Mouse (Mus musculus) forebrain, embryonic 11.5 days (tissue): ENCODE data around the gene Prkd3. TPM values are rescaled to one million over a fixed set of nuclear protein-coding genes. Genes with fewer than 3 reads are reported as not detected.

Experiments used
- ATAC-seq: fragments of 200-750 bp; cut with Nextera tagmentation; replicated peaks from 2 replicates; pipeline ENCODE4 v1.8.0; 2017; ENCODE audit warnings: moderate TSS enrichment; ENCODE audit not compliant: low FRiP score
- DNase-seq: peaks from one replicate; pipeline ENCODE4 v3.0.0-alpha.2; 2017; ENCODE audit warnings: low spot score
- H3K27ac ChIP-seq: fragments of 300-500 bp; sonication (generic); 2 replicates; pipeline ENCODE4 v1.5.1; 2014; ENCODE audit warnings: low read depth, low read length
- H3K27me3 ChIP-seq: fragments of 300-500 bp; sonication (generic); 2 replicates; pipeline ENCODE4 v1.6.1; 2014; ENCODE audit warnings: mild to moderate bottlenecking, low read length, mixed read lengths; ENCODE audit not compliant: control insufficient read depth, insufficient read depth
- H3K36me3 ChIP-seq: fragments of 300-500 bp; sonication (generic); 2 replicates; pipeline ENCODE4 v1.6.1; 2014; ENCODE audit warnings: mild to moderate bottlenecking, low read length, moderate library complexity, mixed read lengths; ENCODE audit not compliant: control insufficient read depth, insufficient read depth
- H3K4me1 ChIP-seq: fragments of 300-500 bp; sonication (generic); replicated peaks from 2 replicates; pipeline ENCODE4 v1.6.1; 2014; ENCODE audit warnings: low read length, mixed read lengths; ENCODE audit not compliant: control insufficient read depth, insufficient read depth
- H3K4me2 ChIP-seq: fragments of 300-500 bp; sonication (generic); 2 replicates; pipeline ENCODE4 v1.6.1; 2014; ENCODE audit warnings: low read depth, mild to moderate bottlenecking, low read length, moderate library complexity, mixed read lengths; ENCODE audit not compliant: severe bottlenecking
- H3K4me3 ChIP-seq: fragments of 300-500 bp; sonication (generic); 2 replicates; pipeline ENCODE4 v1.5.1; 2014; ENCODE audit warnings: low read depth, low read length
- H3K9ac ChIP-seq: fragments of 300-500 bp; sonication (generic); 2 replicates; pipeline ENCODE4 v1.6.1; 2014; ENCODE audit warnings: low read length
- H3K9me3 ChIP-seq: fragments of 300-500 bp; sonication (generic); 2 replicates; pipeline ENCODE4 v1.6.1; 2016; ENCODE audit warnings: low read length, mixed read lengths; ENCODE audit not compliant: control insufficient read depth
- WGBS: fragments of 180-500 bp; shearing (Covaris S2); extraction: QIAGEN DNeasy Blood & Tissue Kit; methylation state at CpG from one replicate; pipeline ENCODE4 v1.1.7; 2014; 5-methylcytosine and 5-hydroxymethylcytosine counted together
- polyA plus RNA-seq: library from polyadenylated mRNA; unstranded; fragments of >200 nt; fragmentation: Nextera tagmentation; extraction: Ambion mirVana; gene quantifications from 2 replicates; pipeline ENCODE4 v1.2.1, GENCODE M21; 2014

Prkd3 gene
- polyA plus RNA-seq, 1 experiment from 2014 or later: 60.5 TPM

DNA sequence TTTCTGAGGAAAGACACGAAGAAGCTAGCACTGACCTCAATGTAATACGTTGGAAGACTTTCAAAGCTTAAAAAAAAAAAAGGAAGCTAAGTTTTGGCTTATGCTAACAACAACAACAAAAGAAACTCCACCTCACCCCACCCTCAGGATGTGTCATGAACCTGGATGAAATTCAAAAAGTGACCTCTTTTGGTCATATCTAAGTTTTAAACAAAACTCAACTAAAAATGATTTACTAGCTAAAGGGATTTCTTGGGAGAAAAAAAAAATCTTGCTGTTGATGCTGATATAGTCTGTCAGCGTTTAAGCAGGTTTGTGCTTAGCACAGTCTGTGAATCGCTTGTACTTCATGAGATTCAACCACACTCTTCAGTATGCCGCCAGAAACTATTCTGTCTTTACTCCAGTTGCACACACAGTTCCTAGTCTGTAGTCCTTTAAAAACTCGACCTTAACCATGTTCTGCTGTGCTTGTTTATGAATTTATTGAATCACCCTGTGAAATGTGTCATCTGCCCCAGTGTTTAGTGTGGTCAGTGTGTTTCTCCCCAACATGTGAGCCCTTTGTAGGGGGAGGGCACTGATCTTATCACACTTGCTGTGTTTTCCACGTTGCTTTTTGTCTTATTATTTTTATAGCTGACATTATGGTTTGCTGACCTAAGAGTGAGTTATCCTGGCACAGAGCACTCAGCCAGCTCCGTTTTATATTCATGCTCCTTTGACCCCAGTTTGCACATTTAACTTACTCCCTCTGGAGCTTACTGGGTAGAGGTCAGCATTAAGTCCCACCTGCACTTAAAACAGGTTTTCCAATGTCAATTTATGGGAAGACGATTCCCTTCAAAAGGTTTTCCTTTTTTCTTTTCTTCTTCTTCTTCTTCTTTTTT, 25.4 kb downstream of the Prkd3 start:
- Histone ChIP-seq H3K36me3 (no peaks in the 10 kb centered on the region), H3K9me3 (no peaks in the 10 kb centered on the region), H3K4me2 (no peak overlapping the region), H3K27ac (no peak overlapping the region), H3K27me3 (no peaks in the 10 kb centered on the region), H3K4me1 (no peaks in the 10 kb centered on the region), H3K4me3 (no peak overlapping the region), H3K9ac (no peak overlapping the region)
- DNase-seq: no peak
- WGBS: 84% methylated on average over 9 of the region's 9 CpGs
- no peak for ATAC-seq

DNA sequence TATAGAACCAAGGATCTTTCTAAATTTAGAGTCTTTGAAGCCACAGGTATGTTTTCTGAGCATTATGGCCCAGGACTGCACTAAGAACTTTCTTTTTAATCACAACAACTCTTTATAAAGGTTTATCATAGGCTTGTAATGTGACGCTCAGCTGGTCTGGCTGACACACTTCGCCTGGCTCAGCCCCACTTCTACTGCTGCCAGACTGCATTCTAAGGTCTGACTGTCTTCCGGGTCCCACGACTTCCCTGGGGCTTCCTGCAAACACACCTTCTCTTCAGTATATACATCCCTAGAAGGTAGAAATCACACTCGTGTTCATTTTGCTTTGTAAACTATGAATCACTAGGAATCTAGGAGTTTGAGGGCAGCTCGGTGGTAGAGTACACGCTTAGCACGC, 26.2 kb downstream of the Prkd3 start:
- H3K27me3 ChIP-seq: no peaks in the 10 kb centered on the region
- DNase-seq (no peak), ATAC-seq (no peak)
- H3K9me3 ChIP-seq: no peaks in the 10 kb centered on the region
- no peaks in the 10 kb centered on the region for H3K36me3 ChIP-seq
- H3K27ac ChIP-seq: no peak overlapping the region
- 91% methylated on average over 8 of the region's 8 CpGs for WGBS
- H3K9ac ChIP-seq: no peak overlapping the region
- no peaks in the 10 kb centered on the region for H3K4me1 ChIP-seq
- no peak overlapping the region for H3K4me2 ChIP-seq
- H3K4me3 ChIP-seq: no peak overlapping the region

- Histone ChIP-seq H3K9me3 (no peaks in the 10 kb centered on the region), H3K27ac (no peak overlapping the region), H3K27me3 (no peaks in the 10 kb centered on the region), H3K9ac (no peak overlapping the region), H3K4me3 (no peak overlapping the region), H3K4me1 (no peaks in the 10 kb centered on the region), H3K36me3 (no peaks in the 10 kb centered on the region), H3K4me2 (no peak overlapping the region)
- WGBS: 72% methylated on average over 2 of the region's 2 CpGs
- ATAC-seq (no peak), DNase-seq (no peak)
These were observed 26.9 kb downstream of the Prkd3 start for GRCm38 (mm10) chr17:78993670-78994069.

DNA sequence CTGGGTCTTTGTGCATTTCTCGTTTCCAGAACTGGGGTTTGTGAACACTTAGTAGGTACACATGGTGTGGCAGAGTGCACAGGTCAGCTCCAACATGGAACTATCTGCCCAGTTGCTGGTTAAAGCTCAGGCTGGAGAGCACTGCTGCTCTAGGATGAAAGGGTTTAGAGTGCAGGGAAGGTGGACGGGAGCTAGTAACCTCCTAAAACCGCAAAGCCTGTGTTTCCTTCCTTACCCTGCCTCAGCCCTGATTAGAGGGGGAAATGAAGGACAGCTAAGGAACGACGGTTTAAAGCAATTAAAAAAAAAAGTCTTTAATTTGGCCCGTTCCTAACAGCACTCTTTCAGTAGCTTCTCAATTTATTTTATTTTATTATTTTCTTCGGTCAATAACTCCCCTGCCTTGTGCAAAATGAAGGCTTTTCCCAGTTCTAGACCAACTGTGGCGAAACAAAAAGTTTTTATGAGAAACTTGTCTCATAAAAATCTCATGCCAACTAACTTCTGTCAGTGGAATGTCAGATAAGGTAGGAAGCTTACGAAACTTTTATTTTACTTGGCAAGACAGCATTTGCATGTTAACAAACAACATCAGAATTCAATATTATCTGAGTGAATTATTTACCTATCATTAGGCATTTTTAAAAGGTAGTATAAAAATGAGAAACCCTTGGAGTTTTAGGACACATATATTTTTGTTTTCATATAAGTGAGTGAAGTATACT, 28.2 kb downstream of the Prkd3 start:
- Histone ChIP-seq H3K9me3 (no peaks in the 10 kb centered on the region), H3K27ac (no peak overlapping the region), H3K36me3 (no peaks in the 10 kb centered on the region), H3K4me2 (no peak overlapping the region), H3K4me1 (no peaks in the 10 kb centered on the region), H3K27me3 (no peaks in the 10 kb centered on the region), H3K4me3 (no peak overlapping the region), H3K9ac (no peak overlapping the region)
- WGBS: 80% methylated on average over 9 of the region's 9 CpGs
- ATAC-seq (no peak), DNase-seq (no peak)

DNA sequence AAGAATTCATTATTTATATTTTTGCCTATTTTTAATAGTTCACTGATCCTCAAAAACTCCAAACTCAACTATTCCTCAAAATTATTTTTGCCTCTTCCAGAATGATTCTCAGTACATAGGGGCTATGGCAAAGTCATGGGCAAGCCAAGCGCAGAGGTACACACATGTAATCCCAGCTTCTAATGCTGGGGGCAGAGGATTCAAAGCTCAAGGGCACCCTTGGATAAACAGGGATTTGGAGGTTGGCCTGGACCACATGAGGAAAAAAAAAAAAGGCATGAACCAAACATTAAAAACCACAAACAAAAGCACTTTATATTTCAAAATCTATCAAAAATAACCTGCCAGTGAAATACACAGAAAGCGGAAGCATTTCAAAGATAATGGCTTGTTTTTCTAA, 29.1 kb downstream of the Prkd3 start:
- H3K9ac ChIP-seq: no peak overlapping the region
- 96% methylated on average over 2 of the region's 2 CpGs for WGBS
- H3K4me1 ChIP-seq: no peaks in the 10 kb centered on the region
- no peaks in the 10 kb centered on the region for H3K9me3 ChIP-seq
- H3K27me3 ChIP-seq: no peaks in the 10 kb centered on the region
- DNase-seq (no peak), ATAC-seq (no peak)
- H3K4me3 ChIP-seq: no peak overlapping the region
- no peak overlapping the region for H3K27ac ChIP-seq
- no peaks in the 10 kb centered on the region for H3K36me3 ChIP-seq
- no peak overlapping the region for H3K4me2 ChIP-seq

DNA sequence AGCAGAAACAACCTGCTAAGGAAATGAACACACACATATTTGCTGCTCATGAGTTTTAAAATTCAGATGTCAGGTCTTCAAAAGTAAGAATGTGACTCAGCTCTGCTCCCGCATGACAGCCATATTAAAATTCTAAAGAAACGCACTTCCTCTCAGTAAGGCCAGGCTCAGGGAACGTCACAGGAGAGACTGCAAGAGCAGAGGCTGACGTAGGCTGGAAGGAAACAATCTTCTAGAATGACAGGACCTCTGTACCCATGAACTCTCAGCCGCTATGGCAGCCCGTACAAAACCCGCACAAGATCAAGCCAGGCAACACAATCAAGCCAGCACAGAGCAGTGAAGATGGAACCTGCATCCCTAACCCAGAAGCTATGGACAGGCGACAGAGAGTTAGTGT, 31.6 kb downstream of the Prkd3 start:
- Histone ChIP-seq H3K4me2 (no peak overlapping the region), H3K9ac (no peak overlapping the region), H3K4me3 (no peak overlapping the region), H3K9me3 (no peaks in the 10 kb centered on the region), H3K27me3 (no peaks in the 10 kb centered on the region), H3K4me1 (no peaks in the 10 kb centered on the region), H3K36me3 (no peaks in the 10 kb centered on the region; the same call in 1 of the 2 replicates), H3K27ac (no peak overlapping the region)
- ATAC-seq (no peak), DNase-seq (no peak)
- WGBS: 85% methylated on average over 8 of the region's 8 CpGs

GRCm38 (mm10) chr17:78983736-78984135, 36.9 kb downstream of the Prkd3 start:
- Histone ChIP-seq H3K27me3 (no peaks in the 10 kb centered on the region), H3K4me2 (no peak overlapping the region), H3K27ac (no peak overlapping the region), H3K9ac (no peak overlapping the region), H3K36me3 (no peaks in the 10 kb centered on the region; the same call in 1 of the 2 replicates), H3K9me3 (no peaks in the 10 kb centered on the region), H3K4me3 (no peak overlapping the region), H3K4me1 (no peaks in the 10 kb centered on the region)
- DNase-seq (no peak), ATAC-seq (no peak)
- 91% methylated on average over 3 of the region's 3 CpGs for WGBS

DNA sequence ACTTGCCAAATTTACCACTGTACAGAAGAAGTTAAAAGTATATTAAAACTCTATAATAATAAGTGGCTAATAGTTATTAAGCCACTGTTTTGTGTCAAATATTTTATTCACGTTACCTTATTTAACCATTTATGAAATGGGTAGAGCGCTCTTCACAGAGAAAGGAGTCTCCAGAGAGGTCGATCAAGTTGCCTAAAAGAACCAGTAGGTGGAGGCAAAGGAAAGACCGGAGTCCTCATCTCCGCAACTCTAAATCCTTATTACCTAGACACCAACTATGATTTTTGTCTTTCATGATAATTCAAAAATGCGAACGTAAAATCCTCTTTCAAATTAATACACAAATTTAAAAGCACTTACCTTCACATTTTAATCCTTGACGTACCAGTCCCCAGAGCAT, 37.5 kb downstream of the Prkd3 start:
- 94% methylated on average over 8 of the region's 8 CpGs for WGBS
- Histone ChIP-seq H3K9ac (no peak overlapping the region), H3K27ac (no peak overlapping the region), H3K4me3 (no peak overlapping the region), H3K9me3 (no peaks in the 10 kb centered on the region), H3K4me2 (no peak overlapping the region), H3K27me3 (no peaks in the 10 kb centered on the region), H3K36me3 (no peaks in the 10 kb centered on the region; the same call in 1 of the 2 replicates), H3K4me1 (no peaks in the 10 kb centered on the region)
- ATAC-seq: no peak
- no peak for DNase-seq
